Mouse (Mus musculus) right cerebral cortex, postnatal 4 days (tissue): ENCODE results near the gene Atp5f1.
"Not testable (repeated sequence)": the region's sequence is repeated elsewhere in the genome, so short reads cannot be mapped to it uniquely, and the experiment has no call there.

Source experiments
- DNase-seq: peaks from one replicate; pipeline ENCODE4 v3.0.0-alpha.2; 2022

Atp5f1 gene

GRCm38 (mm10) chr3:105959999-105960398 is at the start of gene Atp5f1:
Gene Atp5f1, minus strand, starts transcription at chr3:105960099.
- DNase-seq = no peak

- DNase-seq = not testable (repeated sequence)
These were observed 43.5 kb upstream of the Atp5f1 start for GRCm38 (mm10) chr3:106003360-106003759.

- DNase-seq = no peak
These were observed 41.8 kb upstream of the Atp5f1 start for GRCm38 (mm10) chr3:106001416-106002370.

GRCm38 (mm10) chr3:106000707-106001375 is 40.9 kb upstream of the Atp5f1 start:
- DNase-seq = no peak

- DNase-seq = no peak
These were observed 34.8 kb upstream of the Atp5f1 start for GRCm38 (mm10) chr3:105994730-105995129.

GRCm38 (mm10) chr3:105991653-105992283 is 31.9 kb upstream of the Atp5f1 start:
- peak; percentile 66 for DNase-seq

- DNase-seq = not testable (repeated sequence)
These were observed 29.7 kb upstream of the Atp5f1 start for GRCm38 (mm10) chr3:105989611-105990010.

- DNase-seq = no peak
These were observed 14.3 kb upstream of the Atp5f1 start for GRCm38 (mm10) chr3:105974174-105974573.

GRCm38 (mm10) chr3:105973411-105973810 is 13.5 kb upstream of the Atp5f1 start, which contains the start of gene Ovgp1:
Gene Ovgp1, plus strand, starts transcription at chr3:105973711.
- no peak for DNase-seq

GRCm38 (mm10) chr3:105971831-105972446 is 12.0 kb upstream of the Atp5f1 start:
- DNase-seq = no peak

- no peak for DNase-seq
These were observed 801 bp upstream of the Atp5f1 start for GRCm38 (mm10) chr3:105960700-105961099.

- DNase-seq = no peak
These were observed 314 bp downstream of the Atp5f1 start for GRCm38 (mm10) chr3:105959585-105959984.

GRCm38 (mm10) chr3:105958974-105959580 is 822 bp downstream of the Atp5f1 start, which contains the start of gene Wdr77:
Gene Wdr77, plus strand, starts transcription at chr3:105959369.
- DNase-seq = peak; percentile 95

GRCm38 (mm10) chr3:105958204-105958603 is 1.7 kb downstream of the Atp5f1 start:
- DNase-seq = no peak

- DNase-seq = no peak
These were observed 2.7 kb downstream of the Atp5f1 start for GRCm38 (mm10) chr3:105957235-105957634.

GRCm38 (mm10) chr3:105951348-105951747 is 8.6 kb downstream of the Atp5f1 start:
- DNase-seq = no peak

- DNase-seq = no peak
These were observed 23.8 kb downstream of the Atp5f1 start for GRCm38 (mm10) chr3:105936111-105936510.

GRCm38 (mm10) chr3:105935033-105935432 is 24.9 kb downstream of the Atp5f1 start:
- DNase-seq = peak; percentile 35

- no peak for DNase-seq
These were observed 26.0 kb downstream of the Atp5f1 start for GRCm38 (mm10) chr3:105933926-105934325.

GRCm38 (mm10) chr3:105932240-105933071 is 27.4 kb downstream of the Atp5f1 start, which contains the start of gene I830077J02Rik:
Gene I830077J02Rik, minus strand, starts transcription at chr3:105932664.
- DNase-seq = no peak

- DNase-seq = no peak
These were observed 28.8 kb downstream of the Atp5f1 start for GRCm38 (mm10) chr3:105931095-105931494.
